Mouse (Mus musculus): ENCODE results near the gene Ankrd36.

Gene Ankrd36

DNA sequence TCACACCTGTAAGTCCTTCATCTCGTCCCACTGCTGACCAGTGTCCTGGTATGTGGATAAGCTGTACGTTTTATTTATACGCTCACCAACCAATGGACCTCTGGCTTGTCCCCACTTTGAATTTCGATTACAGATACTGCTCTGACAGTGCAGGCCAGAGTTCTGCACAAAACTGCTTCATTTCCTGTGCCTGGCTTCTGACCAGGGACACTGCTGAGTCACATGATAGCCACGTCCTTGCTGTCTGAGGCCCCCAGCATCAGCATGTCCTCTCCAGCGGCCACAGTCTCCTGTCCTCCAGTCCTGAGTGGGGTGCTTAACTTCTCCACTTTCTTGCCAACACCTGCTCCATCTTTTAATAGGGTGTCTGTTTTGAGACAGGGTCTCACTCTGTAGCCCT, 113.1 kb downstream of the Ankrd36 start:
- no peak for DNase-seq (ENCODE audit: low spot score in 2 of 2)

DNA sequence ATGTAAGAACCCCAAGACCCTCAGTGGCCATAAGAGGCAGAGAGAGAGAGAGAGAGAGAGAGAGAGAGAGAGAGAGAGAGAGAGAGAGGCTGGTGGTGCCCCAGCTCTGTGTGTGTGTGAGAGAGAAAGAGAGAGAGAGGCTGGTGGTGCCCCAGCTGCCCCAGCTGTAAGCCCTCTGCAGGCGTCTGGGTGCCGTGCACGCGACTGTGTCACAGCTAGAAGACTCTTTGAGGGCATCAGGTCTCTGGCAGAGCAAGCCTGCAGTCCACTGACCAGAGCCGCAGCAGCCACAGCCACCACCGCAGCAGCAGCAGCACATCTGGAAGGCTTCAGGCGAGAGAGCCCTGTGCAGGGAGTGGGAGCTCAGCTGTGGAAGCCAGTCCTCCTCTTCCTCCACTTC, 114.8 kb downstream of the Ankrd36 start:
- DNase-seq (ENCODE audit: low spot score in 2 of 2), result no peak

GRCm38 (mm10) chr11:5691775-5692174, 122.3 kb downstream of the Ankrd36 start:
- peak in 1 of 2 experiments; percentile 49 for DNase-seq (ENCODE audit: low spot score in 2 of 2)

GRCm38 (mm10) chr11:5700808-5701207, 131.3 kb downstream of the Ankrd36 start:
- no peak for DNase-seq (ENCODE audit: low spot score in 2 of 2)

DNA sequence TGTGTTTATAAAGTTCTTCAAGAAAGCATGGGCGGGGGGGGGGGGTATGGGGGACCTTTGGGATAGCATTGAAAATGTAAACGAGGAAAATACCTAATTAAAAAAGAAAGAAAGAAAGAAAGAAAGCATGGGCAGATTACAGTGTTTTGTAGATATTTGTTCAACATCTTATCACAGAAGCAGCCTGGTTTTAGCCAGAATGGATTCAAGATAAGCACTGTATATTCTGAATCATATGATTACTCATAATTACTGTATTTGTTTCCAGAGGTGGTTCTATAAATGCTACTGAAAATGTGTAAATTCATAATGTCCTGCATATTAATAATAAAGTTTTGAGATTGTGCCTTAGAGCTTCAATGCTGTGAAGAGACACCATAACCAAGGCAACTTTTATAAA, 131.8 kb downstream of the Ankrd36 start:
- DNase-seq (ENCODE audit: low spot score in 2 of 2), result no peak

DNA sequence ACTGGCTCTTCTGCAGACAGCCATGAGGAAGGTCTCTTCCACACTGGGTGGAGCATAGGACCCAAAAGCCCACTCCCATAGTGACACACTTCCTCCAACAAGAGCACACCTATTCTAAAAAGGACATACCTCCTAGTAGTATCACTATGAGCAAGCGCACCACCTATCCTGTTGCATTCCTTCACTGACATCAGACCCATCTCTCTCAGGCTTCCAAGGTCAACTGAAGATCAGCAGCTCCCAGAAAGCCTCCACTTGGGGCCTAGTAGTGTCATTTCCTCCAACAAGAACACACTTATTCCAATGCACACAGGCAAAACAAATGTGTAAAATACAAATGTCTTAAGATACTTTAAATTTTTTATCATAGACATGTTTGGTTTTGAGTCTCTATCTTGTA, 132.3 kb downstream of the Ankrd36 start:
- no peak for DNase-seq (ENCODE audit: low spot score in 2 of 2)

GRCm38 (mm10) chr11:5702271-5702956, 132.9 kb downstream of the Ankrd36 start:
- no peak for DNase-seq (ENCODE audit: low spot score in 2 of 2)

DNA sequence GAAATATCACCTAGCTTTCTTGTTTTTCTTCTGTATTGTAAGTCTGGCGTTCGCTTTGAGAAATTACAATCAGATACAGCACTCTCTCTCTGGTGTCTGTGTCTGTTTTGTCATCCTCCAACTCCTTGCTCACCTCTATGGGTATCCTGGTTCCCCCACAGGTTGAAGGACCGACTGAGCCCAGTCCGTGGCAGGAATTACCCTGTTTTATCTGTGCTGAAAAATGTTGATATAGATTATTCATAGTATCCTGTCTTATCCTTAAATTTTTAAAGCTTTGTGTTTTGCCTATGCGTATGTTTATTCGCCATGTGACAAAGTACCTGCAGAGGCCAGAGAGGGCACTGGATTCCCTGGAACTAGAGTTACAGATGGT, 133.5 kb downstream of the Ankrd36 start:
- DNase-seq (ENCODE audit: low spot score in 2 of 2), result no peak

- no peak for DNase-seq (ENCODE audit: low spot score in 2 of 2)
These were observed 133.9 kb downstream of the Ankrd36 start for GRCm38 (mm10) chr11:5703341-5703740.

GRCm38 (mm10) chr11:5705972-5706371, 136.5 kb downstream of the Ankrd36 start:
- no peak for DNase-seq (ENCODE audit: low spot score in 2 of 2)

- no peak for DNase-seq (ENCODE audit: low spot score in 2 of 2)
These were observed 137.5 kb downstream of the Ankrd36 start for GRCm38 (mm10) chr11:5706874-5707529.

DNA sequence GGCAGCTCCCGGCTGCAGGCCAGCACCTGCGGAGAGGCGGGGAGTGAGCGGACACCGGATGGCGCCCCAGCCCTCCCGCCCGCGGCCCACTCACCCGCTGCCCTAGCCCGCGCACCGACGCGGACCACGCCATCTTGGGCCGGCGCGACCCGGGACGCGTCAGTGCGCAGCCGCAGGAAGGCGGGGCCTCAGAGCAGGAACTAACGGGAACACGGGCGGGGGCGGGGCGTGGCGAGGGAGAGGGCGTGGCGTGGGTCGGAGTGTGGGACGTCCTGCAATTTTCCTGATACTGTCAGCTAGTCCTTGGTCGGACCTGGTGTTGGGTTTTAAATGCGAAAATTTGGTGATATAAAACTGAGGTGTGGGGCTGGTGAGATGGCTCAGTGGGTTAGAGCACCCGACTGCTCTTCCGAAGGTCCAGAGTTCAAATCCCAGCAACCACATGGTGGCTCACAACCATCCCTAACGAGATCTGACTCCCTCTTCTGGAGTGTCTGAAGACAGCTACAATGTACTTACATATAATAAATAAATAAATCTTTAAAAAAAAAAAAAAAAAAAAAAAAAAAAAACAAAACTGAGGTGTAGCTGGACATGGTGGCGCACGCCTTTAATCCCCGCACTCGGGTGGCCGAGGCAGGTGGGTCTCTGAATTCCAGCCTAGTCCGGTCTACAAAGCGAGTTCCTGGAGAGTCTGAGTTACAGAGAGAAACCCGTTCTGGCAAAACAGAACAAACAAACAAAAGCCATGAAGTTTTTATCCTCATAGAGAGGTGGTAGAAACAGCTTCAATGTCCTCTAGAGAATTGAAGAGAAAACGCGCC, 138.3 kb downstream of the Ankrd36 start:
- peak; percentile 33 to 81 for DNase-seq (ENCODE audit: low spot score in 2 of 2)

GRCm38 (mm10) chr11:5715179-5715578, 145.7 kb downstream of the Ankrd36 start:
- no peak for DNase-seq (ENCODE audit: low spot score in 2 of 2)

- DNase-seq (ENCODE audit: low spot score in 2 of 2), result no peak
These were observed 146.2 kb downstream of the Ankrd36 start, which contains the start of gene Mrps24 for GRCm38 (mm10) chr11:5715630-5716105. Mrps24 (minus strand) TSS chr11:5715680.

- no peak for DNase-seq (ENCODE audit: low spot score in 2 of 2)
These were observed 146.8 kb downstream of the Ankrd36 start for GRCm38 (mm10) chr11:5716246-5716645.

DNA sequence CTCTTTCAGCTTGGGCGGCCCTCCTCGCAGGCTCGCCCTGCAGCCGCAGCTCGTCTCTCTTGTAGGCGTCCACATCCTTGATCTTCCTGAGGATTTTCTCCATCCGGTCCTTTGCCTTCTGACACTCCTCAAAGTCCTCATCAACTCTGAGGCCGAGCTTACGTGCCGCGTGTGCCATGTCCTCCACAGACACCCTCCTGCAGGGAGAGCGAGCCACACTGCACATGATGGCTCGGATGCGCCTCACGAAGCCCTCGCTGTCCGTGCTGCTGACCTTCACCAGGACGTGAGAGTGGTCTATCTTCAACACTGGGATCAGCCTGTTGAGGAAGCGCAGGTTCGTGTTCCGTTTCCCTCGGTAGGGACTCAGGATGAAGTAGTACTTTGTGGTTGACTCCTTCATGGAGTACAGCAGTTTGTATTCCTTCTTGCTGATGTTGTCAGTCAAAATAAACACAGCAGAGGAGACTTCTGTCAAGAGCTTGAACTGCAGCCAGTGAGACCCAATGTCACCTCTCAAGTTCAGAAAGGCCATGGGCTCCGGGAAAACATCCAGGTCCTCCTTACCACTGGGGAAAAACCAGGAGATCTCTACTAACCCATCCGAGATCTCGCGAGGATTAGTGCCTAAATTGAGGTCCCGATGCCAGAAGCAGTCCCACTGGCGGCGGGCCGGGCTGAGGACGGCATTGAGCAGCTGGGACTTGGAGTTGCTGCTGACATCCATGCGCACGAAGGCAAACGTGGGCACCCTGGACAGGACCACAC, 147.6 kb downstream of the Ankrd36 start:
- no peak for DNase-seq (ENCODE audit: low spot score in 2 of 2)

DNA sequence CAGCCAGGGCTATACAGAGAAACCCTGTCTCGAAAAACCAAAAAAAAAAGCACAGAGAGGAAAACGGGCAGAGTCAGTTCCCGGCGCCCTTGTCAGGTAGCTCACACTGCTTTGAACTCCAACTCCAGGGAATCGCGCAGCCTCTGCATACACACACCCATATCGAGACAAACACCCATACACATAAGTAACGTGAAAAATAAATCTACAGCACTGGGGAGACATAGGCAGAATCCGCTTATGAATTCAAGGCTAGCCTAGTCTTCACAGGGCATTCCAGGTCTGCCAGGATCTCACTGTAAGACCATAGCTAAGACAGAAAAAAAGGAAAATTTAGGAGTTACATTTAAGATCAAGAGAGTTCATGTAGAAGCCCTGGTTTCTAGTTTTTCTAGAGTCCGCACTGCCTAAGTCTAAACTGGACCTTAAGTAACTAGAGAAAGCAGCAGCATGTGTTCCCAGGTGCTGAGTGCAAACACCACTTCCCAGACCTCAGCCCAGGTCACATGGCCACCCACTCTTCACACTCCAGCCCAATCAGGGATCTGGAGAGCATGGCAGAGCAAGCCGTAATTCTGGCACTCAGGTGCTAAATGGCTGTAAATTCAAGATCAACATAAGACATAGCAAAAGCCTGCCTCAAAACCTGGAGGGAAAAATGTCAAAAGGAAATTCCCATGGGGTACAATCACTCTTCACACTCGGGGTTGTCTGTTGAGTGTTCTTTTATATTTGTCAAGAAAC, 149.3 kb downstream of the Ankrd36 start:
- no peak for DNase-seq (ENCODE audit: low spot score in 2 of 2)

GRCm38 (mm10) chr11:5729582-5729981, 160.1 kb downstream of the Ankrd36 start:
- DNase-seq (ENCODE audit: low spot score in 2 of 2), result no peak

- no peak for DNase-seq (ENCODE audit: low spot score in 2 of 2)
These were observed 162.9 kb downstream of the Ankrd36 start for GRCm38 (mm10) chr11:5732401-5732800.

DNA sequence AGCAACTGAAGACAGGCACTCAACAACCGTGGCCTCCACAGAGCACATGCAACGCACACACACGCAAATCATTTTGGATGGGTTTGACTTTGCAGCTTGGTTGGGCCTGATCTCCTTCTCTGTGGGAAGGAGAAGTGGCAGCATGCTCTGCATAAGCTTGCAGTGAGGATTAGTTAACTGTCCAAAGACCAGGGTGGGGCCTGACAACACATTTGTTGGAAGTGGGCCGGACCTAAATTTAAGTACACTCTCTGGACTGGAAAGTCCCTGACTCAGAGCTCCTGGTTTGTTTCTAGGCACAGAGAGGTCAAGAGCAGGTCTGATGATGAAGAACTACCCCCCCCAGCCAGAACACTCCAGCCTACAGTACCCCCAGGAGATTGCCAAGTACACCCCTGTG, 164.8 kb downstream of the Ankrd36 start:
- no peak for DNase-seq (ENCODE audit: low spot score in 2 of 2)

GRCm38 (mm10) chr11:5737137-5737536, 167.7 kb downstream of the Ankrd36 start:
- DNase-seq (ENCODE audit: low spot score in 2 of 2), result no peak
